In genomic region chr4:47313710-47314410, GRCm38 (mm10) we compare ENCODE assay signal across 30 mouse cellular contexts. TPM values are rescaled to one million over a fixed set of nuclear protein-coding genes. Genes with fewer than 3 reads are reported as not detected.
DNase-seq lines count a peak whose midpoint lies in the region; ATAC-seq and TF ChIP-seq lines count a peak whose summit lies in the region.
"Had no signal": no experiment of that assay in that cellular context is flagged by ENCODE, and none has a peak within 500 bp of the region (broad histone marks: within the 10 kb centered on the region; RNA-seq: fewer than 3 reads in every experiment).

No protein-coding gene starts in this region.

- H3K27me3 ChIP-seq in intestine, embryonic 16.5 days (replicated peaks; ENCODE audit: control insufficient read depth, insufficient read depth, low read length), result no peaks in the 10 kb centered on the region
- H3K27me3 ChIP-seq: forebrain, embryonic 13.5 days; hindbrain, embryonic 15.5 days; intestine, embryonic 15.5 days; kidney, embryonic 15.5 days; limb, embryonic 12.5 days had no signal

- peak; percentile 81 for ATAC-seq in activated CD4-positive, CD25-positive, alpha-beta regulatory T cell, adult 4 months
- ATAC-seq in intestine, embryonic 16.5 days, result no peak
- ATAC-seq: forebrain, embryonic 13.5 days; intestine, embryonic 15.5 days; liver, postnatal 0 days; midbrain, embryonic 16.5 days had no signal

- peaks cover 14% of the 10 kb centered on the region; the same call in 1 of the 2 replicates for H3K4me1 ChIP-seq in intestine, embryonic 16.5 days (ENCODE audit: control insufficient read depth, insufficient read depth, low read length)
- H3K4me1 ChIP-seq: forebrain, embryonic 13.5 days; hindbrain, embryonic 15.5 days had no signal

- no peak overlapping the region for H3K4me2 ChIP-seq in intestine, embryonic 16.5 days (ENCODE audit: low read depth, low read length)
- H3K4me2 ChIP-seq: forebrain, embryonic 13.5 days; heart, embryonic 13.5 days; hindbrain, embryonic 15.5 days; intestine, embryonic 15.5 days; kidney, embryonic 15.5 days; limb, embryonic 12.5 days; liver, embryonic 11.5 days; midbrain, embryonic 11.5 days had no signal

- WGBS in intestine, embryonic 16.5 days, result 84% methylated on average over 8 of the region's 8 CpGs

- H3K9ac ChIP-seq in intestine, embryonic 16.5 days (ENCODE audit: low read depth, low read length), result no peak overlapping the region
- H3K9ac ChIP-seq: forebrain, embryonic 13.5 days; heart, embryonic 13.5 days; hindbrain, embryonic 15.5 days; intestine, embryonic 15.5 days; kidney, embryonic 15.5 days; limb, embryonic 12.5 days; liver, postnatal 0 days had no signal

- H3K9me3 ChIP-seq in intestine, embryonic 16.5 days (ENCODE audit: control insufficient read depth, low read length), result no peaks in the 10 kb centered on the region
- H3K9me3 ChIP-seq: forebrain, embryonic 13.5 days; heart, embryonic 13.5 days; hindbrain, embryonic 10.5 days; hindbrain, embryonic 15.5 days; intestine, embryonic 15.5 days; kidney, embryonic 15.5 days; limb, embryonic 12.5 days had no signal

- no peak for DNase-seq in layer of hippocampus, adult 2 months (ENCODE audit: low spot score in 2 of 2)
- DNase-seq in layer of hippocampus, postnatal 25 days (ENCODE audit: extremely low spot score in 1 of 2, low spot score in 1 of 2), result no peak
- DNase-seq in CD4-positive, CD25-positive, alpha-beta regulatory T cell, adult 2 months (ENCODE audit: low read depth, low spot score), result peak; percentile 56
- no peak for DNase-seq in retina, postnatal 1 day
- DNase-seq in heart, adult 18-20 months, result no peak
- DNase-seq: adrenal gland, postnatal 25 days; cerebellum, adult 2 months; cerebellum, postnatal 25 days; gastrocnemius, postnatal 25 days; heart, postnatal 10 days; kidney, postnatal 25 days; layer of hippocampus, postnatal 36 days; liver, postnatal 0 days; lung, postnatal 36 days; right cerebral cortex, adult 18-20 months; thymus, adult 18-20 months; thymus, postnatal 25 days had no signal

- H3K36me3 ChIP-seq in intestine, embryonic 16.5 days (ENCODE audit: control insufficient read depth, insufficient read depth, low read length), result no peaks in the 10 kb centered on the region
- H3K36me3 ChIP-seq: heart, embryonic 13.5 days; hindbrain, embryonic 10.5 days; hindbrain, embryonic 15.5 days; intestine, embryonic 15.5 days; kidney, embryonic 15.5 days; limb, embryonic 12.5 days had no signal

- no peak for TF ChIP-seq CTCF in layer of hippocampus, adult 2 months (conservative IDR thresholded peaks at IDR 0.05)

- peak overlapping the region; percentile 3; the same call in 1 of the 2 replicates for H3K27ac ChIP-seq in layer of hippocampus, adult 2 months
- H3K27ac ChIP-seq in intestine, embryonic 16.5 days (ENCODE audit: low read length), result no peak overlapping the region
- H3K27ac ChIP-seq: forebrain, embryonic 13.5 days; heart, embryonic 13.5 days; hindbrain, embryonic 10.5 days; hindbrain, embryonic 15.5 days; intestine, embryonic 15.5 days; kidney, embryonic 15.5 days; limb, embryonic 12.5 days; stomach, postnatal 0 days had no signal

- H3K4me3 ChIP-seq in layer of hippocampus, adult 2 months, result no peak overlapping the region
- no peak overlapping the region for H3K4me3 ChIP-seq in intestine, embryonic 16.5 days (ENCODE audit: low read length)
- H3K4me3 ChIP-seq: forebrain, embryonic 13.5 days; heart, embryonic 13.5 days; hindbrain, embryonic 10.5 days; hindbrain, embryonic 15.5 days; intestine, embryonic 15.5 days; kidney, embryonic 15.5 days; limb, embryonic 12.5 days had no signal

RNA-seq across cellular contexts. Expression of gene Tgfbr1, which starts 39.2 kb away (rescaled TPM):
- total RNA-seq in layer of hippocampus, adult 2 months (2021), result 10 to 100 TPM; 19.9 to 24.4 TPM
- 10 to 100 TPM; 25.2 to 28.4 TPM for total RNA-seq in layer of hippocampus, postnatal 25 days (2021)
- 10 to 100 TPM; 35.2 to 38.2 TPM for polyA plus RNA-seq in activated CD4-positive, CD25-positive, alpha-beta regulatory T cell, adult 4 months (2017; shearing (Covaris generic))
- 17.5 and 20.6 TPM in 2 replicates for polyA plus RNA-seq in intestine, embryonic 16.5 days (2015; fragmentation: Nextera tagmentation; extraction: Ambion mirVana)
- 10 to 100 TPM; 13.6 to 14.9 TPM for total RNA-seq in heart, adult 18-20 months (2021)
